Mouse (Mus musculus) lung, embryonic 14.5 days (tissue): Measurements from ENCODE around the gene Rpl18. TPM values are rescaled to one million over a fixed set of nuclear protein-coding genes. Genes with fewer than 3 reads are reported as not detected.

Experiments used
- ATAC-seq: fragments of 200-750 bp; cut with Nextera tagmentation; 2 replicates; pipeline ENCODE4 v1.8.0; 2017; ENCODE audit warnings: mild to moderate bottlenecking, moderate TSS enrichment, moderate library complexity; ENCODE audit not compliant: insufficient read depth
- DNase-seq: peaks from one replicate; pipeline ENCODE4 v3.0.0-alpha.2; 2015
- H3K27ac ChIP-seq: fragments of 300-500 bp; sonication (generic); 2 replicates; pipeline ENCODE4 v1.5.1; 2014; ENCODE audit warnings: low read depth, mild to moderate bottlenecking, moderate library complexity
- H3K27me3 ChIP-seq: fragments of 300-500 bp; sonication (generic); 2 replicates; pipeline ENCODE4 v1.6.1; 2014; ENCODE audit warnings: low read length, control low read depth; ENCODE audit not compliant: insufficient read depth
- H3K36me3 ChIP-seq: fragments of 300-500 bp; sonication (generic); 2 replicates; pipeline ENCODE4 v1.6.1; 2014; ENCODE audit warnings: control low read depth; ENCODE audit not compliant: insufficient read depth
- H3K4me1 ChIP-seq: fragments of 300-500 bp; sonication (generic); 2 replicates; pipeline ENCODE4 v1.6.1; 2014; ENCODE audit warnings: antibody characterized with exemption, control low read depth; ENCODE audit not compliant: insufficient read depth
- H3K4me2 ChIP-seq: fragments of 300-500 bp; sonication (generic); 2 replicates; pipeline ENCODE4 v1.6.1; 2014; ENCODE audit warnings: mild to moderate bottlenecking
- H3K4me3 ChIP-seq: fragments of 300-500 bp; sonication (generic); 2 replicates; pipeline ENCODE4 v1.5.1; 2014; ENCODE audit warnings: low read depth, low read length
- H3K9ac ChIP-seq: fragments of 300-500 bp; sonication (generic); 2 replicates; pipeline ENCODE4 v1.6.1; 2014
- H3K9me3 ChIP-seq: fragments of 300-500 bp; sonication (generic); 2 replicates; pipeline ENCODE4 v1.6.1; 2016; ENCODE audit warnings: low read depth, low read length, control low read depth
- CTCF ChIP-seq: IDR thresholded peaks from 2 replicates; pipeline ENCODE4 v1.5.1; 2016; ENCODE audit warnings: antibody characterized with exemption, low read depth
- WGBS: fragments of 180-500 bp; shearing (Covaris S2); extraction: QIAGEN DNeasy Blood & Tissue Kit; methylation state at CpG from one replicate; pipeline ENCODE4 v1.1.7; 2014; 5-methylcytosine and 5-hydroxymethylcytosine counted together
- polyA plus RNA-seq: library from polyadenylated mRNA; unstranded; fragments of >200 nt; fragmentation: Nextera tagmentation; extraction: Ambion mirVana; gene quantifications from 2 replicates; pipeline ENCODE4 v1.2.1, GENCODE M21; 2014

Gene Rpl18
- polyA plus RNA-seq, 1 experiment from 2014 or later: 1,303 TPM

DNA sequence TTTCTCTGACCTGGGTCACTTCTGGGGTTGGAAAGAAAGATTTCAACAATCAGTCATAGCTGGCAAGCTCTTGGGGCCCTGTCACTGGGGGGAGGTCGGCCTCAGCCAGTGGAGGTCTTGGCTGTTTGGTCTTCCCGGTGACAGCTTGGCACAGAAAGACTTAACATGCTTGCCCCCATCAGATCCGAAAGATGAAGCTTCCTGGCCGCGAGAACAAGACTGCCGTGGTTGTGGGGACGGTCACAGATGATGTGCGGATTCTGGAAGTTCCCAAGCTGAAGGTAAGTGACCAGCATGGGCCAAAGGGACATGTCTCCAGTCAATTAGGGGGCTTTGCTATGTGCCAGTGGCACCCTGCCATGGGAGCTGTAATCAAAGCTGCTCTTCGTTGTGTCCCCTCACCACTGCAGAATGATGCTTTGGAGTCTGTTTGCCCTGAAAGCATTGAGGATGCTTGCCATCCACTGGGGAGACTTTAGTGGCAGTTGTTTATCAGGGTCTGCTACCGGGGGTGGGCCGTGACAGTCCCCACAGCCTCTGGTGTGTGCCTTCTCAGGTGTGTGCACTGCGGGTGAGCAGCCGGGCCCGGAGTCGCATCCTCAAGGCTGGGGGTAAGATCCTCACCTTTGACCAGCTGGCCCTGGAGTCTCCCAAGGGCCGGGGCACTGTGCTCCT lies 4.6 kb downstream of the Rpl18 start:
- no peak overlapping the region for H3K27ac ChIP-seq

DNA sequence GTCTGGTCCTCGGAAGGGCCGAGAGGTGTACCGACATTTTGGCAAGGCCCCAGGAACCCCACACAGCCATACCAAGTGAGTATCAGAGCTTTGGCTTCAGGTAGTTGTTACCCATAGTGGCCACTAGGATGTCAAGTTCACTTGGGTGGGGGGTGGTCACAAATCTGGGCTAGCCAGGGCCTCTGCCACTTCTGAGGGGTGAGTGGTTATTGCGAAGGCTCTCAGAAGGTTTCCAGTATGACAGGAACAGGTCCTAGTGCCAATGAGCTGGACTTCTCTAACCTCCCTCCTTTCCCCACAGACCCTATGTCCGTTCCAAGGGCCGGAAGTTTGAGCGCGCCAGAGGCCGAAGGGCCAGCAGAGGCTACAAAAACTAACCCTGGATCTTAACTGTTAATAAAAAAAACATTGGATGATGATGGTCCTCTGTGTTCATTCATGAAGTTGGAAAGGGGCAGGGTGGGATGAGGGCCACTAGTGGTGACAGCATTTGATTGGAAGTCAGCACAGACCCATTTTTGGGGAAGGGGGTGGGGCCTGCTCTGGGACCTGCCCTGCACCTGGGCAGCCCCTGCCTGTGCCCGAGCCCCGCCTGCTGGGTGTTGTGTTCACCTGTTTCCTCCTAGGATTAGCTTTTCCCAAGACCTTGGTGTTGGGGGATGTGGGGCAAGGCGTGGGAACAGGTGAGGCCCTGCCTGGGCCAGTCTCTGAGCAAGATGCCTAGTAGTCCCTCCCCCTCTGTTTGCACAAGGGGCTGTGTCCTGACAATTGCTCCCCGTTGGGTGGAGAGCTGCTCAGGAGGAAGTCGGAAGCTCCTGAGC lies 5.4 kb downstream of the Rpl18 start, which contains the start of gene Fam83e:
Gene Fam83e (plus strand): TSS at position 800 of the 821 bp plus-strand sequence.
- peaks cover 11% of the 10 kb centered on the region; the same call in 1 of the 2 replicates for H3K4me1 ChIP-seq
- H3K27ac ChIP-seq: 0 out of 2 replicates have a peak within 1 kb of the TSS, but pooled peaks have one; percentile 36
- no peak for DNase-seq
- no peaks in the 10 kb centered on the region for H3K27me3 ChIP-seq
- no peak within 1 kb of the TSS for H3K4me3 ChIP-seq
- TF ChIP-seq CTCF: peak; percentile 40
- no peak for ATAC-seq
- H3K36me3 ChIP-seq: peaks cover 70% of the 10 kb centered on the region
- H3K4me2 ChIP-seq: peak within 1 kb of the TSS; percentile 99; the same call in 1 of the 2 replicates
- H3K9ac ChIP-seq: 0 out of 2 replicates have a peak within 1 kb of the TSS, but pooled peaks have one; percentile 3
- no peaks in the 10 kb centered on the region for H3K9me3 ChIP-seq
- 79% methylated on average over 14 of the region's 14 CpGs for WGBS

More for the DNA sequence above, 4.6 kb downstream of the Rpl18 start:
- Histone ChIP-seq H3K4me2 (peak overlapping the region; percentile 99), H3K4me1 (peaks cover 13% of the 10 kb centered on the region; the same call in 1 of the 2 replicates), H3K9ac (peak overlapping the region; percentile 99), H3K4me3 (peak overlapping the region; percentile 98), H3K9me3 (no peaks in the 10 kb centered on the region), H3K36me3 (peaks cover 63% of the 10 kb centered on the region), H3K27me3 (no peaks in the 10 kb centered on the region)
- ATAC-seq: no peak
- TF ChIP-seq CTCF: no peak
- no peak for DNase-seq
- WGBS: 85% methylated on average over 15 of the region's 16 CpGs

DNA sequence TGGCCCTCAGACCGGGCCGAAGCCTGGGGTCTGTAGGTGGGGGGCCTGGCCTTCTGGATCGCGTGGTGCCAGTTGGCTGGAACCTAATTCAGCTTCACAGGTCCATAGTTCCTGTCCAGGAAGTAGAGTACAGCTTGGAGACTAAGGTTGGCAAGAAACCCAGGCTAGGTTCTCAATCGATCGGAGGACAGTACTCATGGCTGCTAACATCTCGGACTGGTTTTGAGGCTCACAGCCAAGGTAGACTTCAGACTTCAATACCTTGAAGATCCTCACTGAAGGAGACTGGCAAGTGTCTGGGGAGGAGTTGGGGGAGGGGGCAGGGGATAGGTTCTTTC lies 5.9 kb downstream of the Rpl18 start:
- H3K27me3 ChIP-seq: no peaks in the 10 kb centered on the region
- 0 out of 2 replicates have a peak overlapping the region, but pooled peaks have one; percentile 36 for H3K27ac ChIP-seq
- H3K4me1 ChIP-seq: peaks cover 10% of the 10 kb centered on the region; the same call in 1 of the 2 replicates
- DNase-seq (no peak), ATAC-seq (no peak)
- 0 out of 2 replicates have a peak overlapping the region, but pooled peaks have one; percentile 3 for H3K9ac ChIP-seq
- H3K4me2 ChIP-seq: no peak overlapping the region
- no peak for TF ChIP-seq CTCF
- peaks cover 75% of the 10 kb centered on the region for H3K36me3 ChIP-seq
- H3K9me3 ChIP-seq: no peaks in the 10 kb centered on the region
- H3K4me3 ChIP-seq: no peak overlapping the region
- whole genome bisulfite sequencing: 72% methylated on average over 7 of the region's 7 CpGs

DNA sequence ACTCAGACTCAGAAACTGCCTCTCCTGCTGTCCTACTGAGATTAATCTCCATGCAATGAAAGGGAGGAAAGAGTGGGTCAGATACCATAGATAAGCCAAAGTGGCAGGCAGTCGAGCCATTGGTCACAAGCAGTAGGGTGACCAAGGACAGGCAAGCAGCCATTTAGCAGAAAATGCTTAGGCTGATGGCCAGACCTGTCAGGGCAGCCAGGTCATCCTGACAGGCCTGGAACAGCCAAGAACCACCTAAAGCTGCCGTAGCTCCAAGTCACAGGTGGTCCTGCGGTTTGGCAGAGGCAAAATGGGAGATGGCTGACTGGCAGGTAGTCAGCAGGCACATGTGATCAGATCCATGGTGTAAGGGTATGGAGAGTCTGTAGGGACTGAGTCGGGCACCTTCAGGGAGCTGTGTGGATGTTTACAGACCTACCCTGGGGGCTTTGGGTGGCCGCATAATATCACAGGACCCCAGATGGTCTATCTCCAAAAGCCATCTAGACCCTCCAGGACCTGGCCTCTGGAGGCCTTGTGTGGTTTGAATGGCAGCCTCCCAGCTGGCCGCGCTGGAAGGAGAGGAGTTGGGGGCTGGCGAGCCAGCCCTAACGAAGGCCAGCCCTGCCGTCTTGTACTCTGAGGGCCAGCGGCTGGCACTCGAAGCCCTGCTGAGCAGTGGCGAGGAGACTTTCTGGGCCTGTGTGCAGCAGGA lies 6.5 kb downstream of the Rpl18 start:
- WGBS: 58% methylated on average over 13 of the region's 13 CpGs
- H3K36me3 ChIP-seq: peaks cover 81% of the 10 kb centered on the region
- no peak overlapping the region for H3K9ac ChIP-seq

DNA sequence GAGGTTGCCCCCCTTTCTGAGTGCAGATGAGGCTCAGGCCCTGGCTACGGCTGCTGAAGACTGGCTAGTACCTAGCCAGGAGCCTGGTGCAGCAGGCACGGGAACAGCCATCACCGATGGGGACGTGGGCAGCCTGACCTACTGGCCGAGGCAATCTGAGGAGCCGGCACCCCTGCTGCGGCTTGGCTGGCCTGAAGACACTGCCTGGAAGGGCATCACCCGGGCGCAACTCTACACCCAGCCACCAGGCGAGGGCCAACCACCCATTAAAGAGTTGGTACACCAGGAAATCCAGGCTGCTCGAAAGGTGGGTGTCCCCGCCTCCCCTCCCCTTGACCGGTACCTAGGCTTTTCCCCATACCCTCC lies 7.1 kb downstream of the Rpl18 start:
- H3K27me3 ChIP-seq: no peaks in the 10 kb centered on the region
- TF ChIP-seq CTCF: no peak
- ATAC-seq (no peak), DNase-seq (no peak)
- H3K36me3 ChIP-seq: peaks cover 86% of the 10 kb centered on the region
- no peak overlapping the region for H3K9ac ChIP-seq
- H3K4me2 ChIP-seq: no peak overlapping the region
- H3K4me3 ChIP-seq: no peak overlapping the region
- 0 out of 2 replicates have a peak, but pooled peaks cover 5% of the 10 kb centered on the region for H3K4me1 ChIP-seq
- 67% methylated on average over 13 of the region's 13 CpGs for WGBS
- H3K9me3 ChIP-seq: no peaks in the 10 kb centered on the region
- H3K27ac ChIP-seq: no peak overlapping the region

More for the DNA sequence above, 6.5 kb downstream of the Rpl18 start:
- ATAC-seq (no peak), DNase-seq (no peak)
- Histone ChIP-seq H3K27ac (0 out of 2 replicates have a peak overlapping the region, but pooled peaks have one; percentile 36), H3K9me3 (no peaks in the 10 kb centered on the region), H3K4me1 (peaks cover 5% of the 10 kb centered on the region; the same call in 1 of the 2 replicates), H3K4me2 (no peak overlapping the region), H3K27me3 (no peaks in the 10 kb centered on the region), H3K4me3 (no peak overlapping the region)
- no peak for TF ChIP-seq CTCF

DNA sequence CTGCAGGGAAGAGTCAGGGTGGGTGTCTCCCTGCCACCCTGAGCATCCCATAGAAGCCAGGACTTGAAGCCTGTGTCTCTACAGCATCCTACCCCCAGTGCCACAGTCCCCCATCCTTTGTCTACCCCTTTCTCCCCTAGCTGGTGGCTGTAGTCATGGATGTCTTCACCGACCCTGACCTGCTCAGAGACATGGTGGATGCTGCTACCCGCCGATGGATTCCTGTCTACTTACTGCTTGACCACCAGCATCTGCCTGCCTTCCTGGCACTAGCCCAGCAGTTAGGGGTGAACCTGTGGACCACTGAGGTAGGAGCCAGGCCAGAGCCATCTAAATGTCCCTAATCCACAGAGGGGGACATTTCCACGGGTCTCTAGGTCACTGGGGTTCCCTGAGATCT lies 8.0 kb downstream of the Rpl18 start:
- Histone ChIP-seq H3K27me3 (no peaks in the 10 kb centered on the region), H3K36me3 (peaks cover 90% of the 10 kb centered on the region), H3K4me1 (0 out of 2 replicates have a peak, but pooled peaks cover 5% of the 10 kb centered on the region), H3K4me3 (no peak overlapping the region), H3K9me3 (no peaks in the 10 kb centered on the region), H3K9ac (no peak overlapping the region), H3K4me2 (no peak overlapping the region), H3K27ac (no peak overlapping the region)
- 85% methylated on average over 4 of the region's 4 CpGs for WGBS
- no peak for TF ChIP-seq CTCF
- DNase-seq (no peak), ATAC-seq (no peak)
